Mouse (Mus musculus) bone marrow macrophage, adult 2 months (primary cell): Measurements from ENCODE around the gene Kif3a.

Source experiments
- CTCF ChIP-seq: IDR thresholded peaks from 2 replicates; pipeline ENCODE4 v1.5.1; 2012; ENCODE audit warnings: low read depth, mild to moderate bottlenecking, low read length, moderate library complexity
- POLR2A ChIP-seq: IDR thresholded peaks from 2 replicates; pipeline ENCODE4 v1.6.1; 2012; ENCODE audit warnings: mild to moderate bottlenecking, low read depth, low read length, borderline replicate concordance

- TF ChIP-seq CTCF: no peak
- TF ChIP-seq POLR2A: no peak
These were observed 48.4 kb upstream of the Kif3a start for GRCm38 (mm10) chr11:53518759-53519158.
